Mouse (Mus musculus): ENCODE measurements around the gene Clec4f. TPM values are rescaled to one million over a fixed set of nuclear protein-coding genes. Genes with fewer than 3 reads are reported as not detected.
A peak's percentile ranks its signal among the peaks of the same experiment; 100 is the strongest.

The Clec4f gene
- total and polyA plus RNA-seq, 2 experiments from 2014 or later, result 0.19 TPM; not detected in 1

- DNase-seq (ENCODE audit: low spot score), result no peak
- Histone ChIP-seq H3K4me1 (ENCODE audit: insufficient read depth, low read length) (no peaks in the 10 kb centered on the region), H3K36me3 (ENCODE audit: insufficient read depth, low read length) (no peaks in the 10 kb centered on the region), H3K4me2 (ENCODE audit: low read depth, low read length, poor library complexity, severe bottlenecking) (no peak overlapping the region), H3K9me3 (ENCODE audit: low read length) (no peaks in the 10 kb centered on the region), H3K9ac (replicated peaks; ENCODE audit: low read length, poor library complexity, severe bottlenecking) (no peak overlapping the region), H3K4me3 (ENCODE audit: low read depth, low read length) (no peak overlapping the region), H3K27me3 (ENCODE audit: insufficient read depth, low read length) (no peaks in the 10 kb centered on the region), H3K27ac (ENCODE audit: low read depth, low read length) (no peak overlapping the region)
- TF ChIP-seq CTCF (IDR thresholded peaks at IDR 0.05), result no peak
- no peak for ATAC-seq (ENCODE audit: low FRiP score)
- 73% methylated on average over 17 of the region's 17 CpGs for WGBS
Measured at GRCm38 (mm10) chr6:83626781-83627180, 29.2 kb downstream of the Clec4f start.

- WGBS, result 63% methylated on average over 9 of the region's 9 CpGs
- no peak for ATAC-seq (ENCODE audit: low FRiP score)
- no peak overlapping the region for H3K9ac ChIP-seq (replicated peaks; ENCODE audit: low read length, poor library complexity, severe bottlenecking)
Measured at GRCm38 (mm10) chr6:83619955-83620354, 36.0 kb downstream of the Clec4f start.

GRCm38 (mm10) chr6:83617581-83618335, 38.2 kb downstream of the Clec4f start:
- WGBS, result 85% methylated on average over 15 of the region's 15 CpGs
- no peak for ATAC-seq (ENCODE audit: low FRiP score)
- Histone ChIP-seq H3K4me1 (ENCODE audit: insufficient read depth, low read length) (no peaks in the 10 kb centered on the region), H3K4me2 (ENCODE audit: low read depth, low read length, poor library complexity, severe bottlenecking) (no peak overlapping the region), H3K9ac (replicated peaks; ENCODE audit: low read length, poor library complexity, severe bottlenecking) (no peak overlapping the region), H3K9me3 (ENCODE audit: low read length) (no peaks in the 10 kb centered on the region), H3K27ac (ENCODE audit: low read depth, low read length) (no peak overlapping the region), H3K4me3 (ENCODE audit: low read depth, low read length) (no peak overlapping the region), H3K27me3 (ENCODE audit: insufficient read depth, low read length) (no peaks in the 10 kb centered on the region), H3K36me3 (ENCODE audit: insufficient read depth, low read length) (no peaks in the 10 kb centered on the region)
- no peak for DNase-seq (ENCODE audit: low spot score)
- no peak for TF ChIP-seq CTCF (IDR thresholded peaks at IDR 0.05)

More at GRCm38 (mm10) chr6:83619955-83620354, 36.0 kb downstream of the Clec4f start:
- no peak for TF ChIP-seq CTCF (IDR thresholded peaks at IDR 0.05)
- H3K4me2 ChIP-seq (ENCODE audit: low read depth, low read length, poor library complexity, severe bottlenecking), result no peak overlapping the region
- no peak overlapping the region for H3K27ac ChIP-seq (ENCODE audit: low read depth, low read length)
- no peaks in the 10 kb centered on the region for H3K36me3 ChIP-seq (ENCODE audit: insufficient read depth, low read length)
- no peak overlapping the region for H3K4me3 ChIP-seq (ENCODE audit: low read depth, low read length)
- no peaks in the 10 kb centered on the region for H3K27me3 ChIP-seq (ENCODE audit: insufficient read depth, low read length)
- H3K9me3 ChIP-seq (ENCODE audit: low read length), result no peaks in the 10 kb centered on the region
- peak; percentile 2 for DNase-seq (ENCODE audit: low spot score)
- H3K4me1 ChIP-seq (ENCODE audit: insufficient read depth, low read length), result no peaks in the 10 kb centered on the region

- Histone ChIP-seq H3K9me3 (ENCODE audit: low read length) (no peaks in the 10 kb centered on the region), H3K4me2 (ENCODE audit: low read depth, low read length, poor library complexity, severe bottlenecking) (no peak overlapping the region), H3K36me3 (ENCODE audit: insufficient read depth, low read length) (no peaks in the 10 kb centered on the region), H3K4me3 (ENCODE audit: low read depth, low read length) (no peak overlapping the region), H3K27ac (ENCODE audit: low read depth, low read length) (no peak overlapping the region), H3K9ac (replicated peaks; ENCODE audit: low read length, poor library complexity, severe bottlenecking) (no peak overlapping the region), H3K4me1 (ENCODE audit: insufficient read depth, low read length) (no peaks in the 10 kb centered on the region), H3K27me3 (ENCODE audit: insufficient read depth, low read length) (no peaks in the 10 kb centered on the region)
- no peak for TF ChIP-seq CTCF (IDR thresholded peaks at IDR 0.05)
- ATAC-seq (ENCODE audit: low FRiP score) (no peak), DNase-seq (ENCODE audit: low spot score) (peak; percentile 3)
- WGBS, result 81% methylated on average over 5 of the region's 5 CpGs
Measured at GRCm38 (mm10) chr6:83616512-83616911, 39.5 kb downstream of the Clec4f start.

GRCm38 (mm10) chr6:83614469-83614868, 41.5 kb downstream of the Clec4f start:
- H3K9me3 ChIP-seq (ENCODE audit: low read length), result no peaks in the 10 kb centered on the region
- H3K27ac ChIP-seq (ENCODE audit: low read depth, low read length), result no peak overlapping the region
- no peak overlapping the region for H3K4me3 ChIP-seq (ENCODE audit: low read depth, low read length)
- no peak overlapping the region for H3K4me2 ChIP-seq (ENCODE audit: low read depth, low read length, poor library complexity, severe bottlenecking)
- DNase-seq (ENCODE audit: low spot score), result no peak
- H3K36me3 ChIP-seq (ENCODE audit: insufficient read depth, low read length), result no peaks in the 10 kb centered on the region
- 86% methylated on average over 4 of the region's 4 CpGs for WGBS
- no peak for ATAC-seq (ENCODE audit: low FRiP score)
- TF ChIP-seq CTCF (IDR thresholded peaks at IDR 0.05), result no peak
- no peaks in the 10 kb centered on the region for H3K27me3 ChIP-seq (ENCODE audit: insufficient read depth, low read length)
- H3K9ac ChIP-seq (replicated peaks; ENCODE audit: low read length, poor library complexity, severe bottlenecking), result no peak overlapping the region
- H3K4me1 ChIP-seq (ENCODE audit: insufficient read depth, low read length), result no peaks in the 10 kb centered on the region

DNA sequence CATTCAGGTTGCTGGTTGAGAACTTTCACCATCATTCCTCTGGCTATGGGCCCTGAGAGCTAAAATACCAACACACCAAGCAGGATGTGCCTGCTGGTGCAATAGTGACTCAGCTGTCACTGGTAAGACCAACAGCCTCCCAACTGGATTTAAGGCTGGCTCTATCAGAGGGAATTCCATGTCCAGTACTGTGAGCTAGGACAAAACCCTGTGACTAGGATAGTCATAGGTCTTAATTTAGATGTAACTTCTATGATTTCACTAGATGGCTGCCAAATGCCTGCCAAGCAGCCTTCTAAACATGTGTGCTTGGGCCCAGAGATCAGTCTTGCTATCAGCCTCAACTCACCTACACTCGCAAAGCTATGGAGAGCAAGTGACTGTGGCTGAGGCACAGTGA, 43.0 kb downstream of the Clec4f start:
- no peaks in the 10 kb centered on the region for H3K27me3 ChIP-seq (ENCODE audit: insufficient read depth, low read length)
- DNase-seq (ENCODE audit: low spot score), result no peak
- no peak overlapping the region for H3K4me3 ChIP-seq (ENCODE audit: low read depth, low read length)
- H3K4me1 ChIP-seq (ENCODE audit: insufficient read depth, low read length), result no peaks in the 10 kb centered on the region
- no peak overlapping the region for H3K27ac ChIP-seq (ENCODE audit: low read depth, low read length)
- H3K36me3 ChIP-seq (ENCODE audit: insufficient read depth, low read length), result no peaks in the 10 kb centered on the region
- no peak for TF ChIP-seq CTCF (IDR thresholded peaks at IDR 0.05)
- no peak for ATAC-seq (ENCODE audit: low FRiP score)
- no peak overlapping the region for H3K4me2 ChIP-seq (ENCODE audit: low read depth, low read length, poor library complexity, severe bottlenecking)
- no peak overlapping the region for H3K9ac ChIP-seq (replicated peaks; ENCODE audit: low read length, poor library complexity, severe bottlenecking)
- WGBS, result 100% methylated on average over 1 of the region's 1 CpGs
- H3K9me3 ChIP-seq (ENCODE audit: low read length), result no peaks in the 10 kb centered on the region

Measured in midbrain, postnatal 0 days (tissue).